Mouse (Mus musculus): ENCODE measurements around the gene Prokr2. TPM values are rescaled to one million over a fixed set of nuclear protein-coding genes. Genes with fewer than 3 reads are reported as not detected.
"Not testable (repeated sequence)": the region's sequence is repeated elsewhere in the genome, so short reads cannot be mapped to it uniquely, and the experiment has no call there.

Prokr2 gene
- polyA plus RNA-seq, 1 experiment from 2014 or later, result 0.20 TPM

DNA sequence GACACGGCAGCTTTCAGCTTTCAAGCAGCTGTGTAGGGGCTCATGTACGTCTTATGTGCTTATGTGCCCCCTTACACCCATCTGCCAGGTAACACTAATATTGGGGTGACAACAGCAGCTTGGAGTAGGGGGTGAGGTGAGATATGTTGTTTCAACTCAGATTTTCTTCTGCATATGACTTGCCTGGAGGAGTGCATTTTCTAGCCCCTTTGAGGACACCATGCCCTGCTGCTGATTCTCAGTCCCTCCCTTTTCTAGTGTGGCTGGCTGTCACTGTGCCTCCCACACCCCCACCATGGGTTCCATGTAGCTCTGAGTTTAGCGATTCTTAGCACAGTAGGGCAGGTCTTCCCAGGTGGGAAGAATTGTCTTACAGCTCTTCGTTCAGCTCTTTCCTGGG lies 83.8 kb downstream of the Prokr2 start:
- 91% methylated on average over 4 of the region's 4 CpGs for WGBS
- no peak for ATAC-seq (ENCODE audit: low FRiP score, low TSS enrichment)
- no peaks in the 10 kb centered on the region for H3K4me1 ChIP-seq (ENCODE audit: control insufficient read depth, insufficient read depth, low read length)
- H3K4me2 ChIP-seq (replicated peaks; ENCODE audit: low read depth, low read length), result no peak overlapping the region
- H3K9ac ChIP-seq (ENCODE audit: low read depth, low read length), result no peak overlapping the region
- no peak overlapping the region for H3K4me3 ChIP-seq (ENCODE audit: low read length)
- H3K9me3 ChIP-seq (ENCODE audit: control insufficient read depth, low read length), result no peaks in the 10 kb centered on the region
- H3K27me3 ChIP-seq (ENCODE audit: control insufficient read depth, insufficient read depth, low read length), result no peaks in the 10 kb centered on the region
- H3K36me3 ChIP-seq (ENCODE audit: control insufficient read depth, insufficient read depth, low read length), result peaks cover 61% of the 10 kb centered on the region
- H3K27ac ChIP-seq (ENCODE audit: low read depth, low read length), result no peak overlapping the region

DNA sequence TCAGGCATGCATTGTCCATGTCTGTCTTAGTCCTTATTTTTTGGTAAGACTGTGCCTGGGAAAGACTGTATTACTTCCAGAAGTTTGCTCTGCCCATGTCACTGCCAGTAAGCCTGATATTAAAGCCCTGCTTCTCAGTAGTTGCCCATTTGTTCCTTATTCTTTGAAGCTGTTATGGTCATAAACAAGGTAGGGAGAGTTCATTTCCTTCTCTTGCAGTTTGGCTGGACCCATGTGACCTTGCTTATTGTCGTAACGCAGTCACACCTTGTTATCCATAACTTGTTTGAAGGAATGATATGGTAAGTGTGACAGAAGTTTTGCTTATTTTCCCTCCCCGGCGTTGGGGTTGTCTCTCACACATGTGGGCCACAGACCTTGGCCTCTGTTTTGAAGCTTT lies 87.0 kb downstream of the Prokr2 start:
- H3K9me3 ChIP-seq (ENCODE audit: control insufficient read depth, low read length), result no peaks in the 10 kb centered on the region
- H3K9ac ChIP-seq (ENCODE audit: low read depth, low read length), result no peak overlapping the region
- ATAC-seq (ENCODE audit: low FRiP score, low TSS enrichment), result no peak
- no peak overlapping the region for H3K4me3 ChIP-seq (ENCODE audit: low read length)
- H3K27me3 ChIP-seq (ENCODE audit: control insufficient read depth, insufficient read depth, low read length), result no peaks in the 10 kb centered on the region
- peaks cover 65% of the 10 kb centered on the region for H3K36me3 ChIP-seq (ENCODE audit: control insufficient read depth, insufficient read depth, low read length)
- H3K4me2 ChIP-seq (replicated peaks; ENCODE audit: low read depth, low read length), result no peak overlapping the region
- H3K27ac ChIP-seq (ENCODE audit: low read depth, low read length), result no peak overlapping the region
- H3K4me1 ChIP-seq (ENCODE audit: control insufficient read depth, insufficient read depth, low read length), result no peaks in the 10 kb centered on the region
- 93% methylated on average over 4 of the region's 4 CpGs for WGBS

DNA sequence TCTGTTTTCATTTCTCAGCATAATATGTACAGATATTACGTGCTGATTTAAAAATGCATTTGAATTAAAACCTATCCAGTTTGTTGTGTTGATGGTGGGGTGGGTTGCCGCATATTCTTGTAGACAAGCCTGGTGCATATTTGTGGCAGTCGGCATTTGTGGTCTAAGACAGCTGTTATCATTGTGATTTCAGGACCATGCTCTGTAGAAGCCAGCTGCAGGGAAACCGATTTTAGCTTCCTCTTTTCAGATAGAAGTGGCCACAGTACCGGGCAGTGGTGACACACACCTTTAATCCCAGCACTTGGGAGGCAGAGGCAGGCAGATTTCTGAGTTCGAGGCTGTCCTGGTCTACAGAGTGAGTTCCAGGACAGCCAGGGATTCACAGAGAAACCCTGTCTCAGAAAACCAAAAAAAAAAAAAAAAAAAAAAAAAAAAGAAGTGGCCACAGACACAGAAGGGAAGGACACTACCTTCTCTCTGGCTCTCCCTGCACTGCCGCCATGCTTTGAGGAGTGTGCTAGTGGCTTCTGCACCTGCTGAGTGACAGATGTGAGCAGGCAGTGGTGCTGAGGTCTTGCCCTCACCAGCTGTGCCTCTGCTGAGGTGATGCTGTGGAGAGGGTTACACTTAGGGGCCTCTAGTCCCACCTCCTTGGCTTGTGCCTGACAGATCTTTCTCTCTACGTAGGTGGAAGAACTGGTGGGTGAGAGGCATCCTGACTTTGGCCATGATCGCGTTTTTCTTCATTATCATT lies 91.4 kb downstream of the Prokr2 start:
- peaks cover 42% of the 10 kb centered on the region for H3K36me3 ChIP-seq (ENCODE audit: control insufficient read depth, insufficient read depth, low read length)
- no peak overlapping the region for H3K4me3 ChIP-seq (ENCODE audit: low read length)
- no peak overlapping the region for H3K27ac ChIP-seq (ENCODE audit: low read depth, low read length)
- no peak overlapping the region for H3K4me2 ChIP-seq (replicated peaks; ENCODE audit: low read depth, low read length)
- 0 out of 2 replicates have a peak, but pooled peaks cover 4% of the 10 kb centered on the region for H3K4me1 ChIP-seq (ENCODE audit: control insufficient read depth, insufficient read depth, low read length)
- ATAC-seq (ENCODE audit: low FRiP score, low TSS enrichment), result no peak
- H3K27me3 ChIP-seq (ENCODE audit: control insufficient read depth, insufficient read depth, low read length), result no peaks in the 10 kb centered on the region
- no peaks in the 10 kb centered on the region for H3K9me3 ChIP-seq (ENCODE audit: control insufficient read depth, low read length)
- no peak overlapping the region for H3K9ac ChIP-seq (ENCODE audit: low read depth, low read length)
- WGBS, result 92% methylated on average over 10 of the region's 10 CpGs

- WGBS, result 57% methylated on average over 4 of the region's 4 CpGs
- Histone ChIP-seq H3K27me3 (ENCODE audit: control insufficient read depth, insufficient read depth, low read length) (no peaks in the 10 kb centered on the region), H3K9ac (ENCODE audit: low read depth, low read length) (no peak overlapping the region), H3K4me1 (ENCODE audit: control insufficient read depth, insufficient read depth, low read length) (0 out of 2 replicates have a peak, but pooled peaks cover 4% of the 10 kb centered on the region), H3K9me3 (ENCODE audit: control insufficient read depth, low read length) (no peaks in the 10 kb centered on the region), H3K36me3 (ENCODE audit: control insufficient read depth, insufficient read depth, low read length) (peaks cover 25% of the 10 kb centered on the region), H3K4me2 (replicated peaks; ENCODE audit: low read depth, low read length) (no peak overlapping the region), H3K4me3 (ENCODE audit: low read length) (no peak overlapping the region), H3K27ac (ENCODE audit: low read depth, low read length) (no peak overlapping the region)
- ATAC-seq (ENCODE audit: low FRiP score, low TSS enrichment), result no peak
Measured at GRCm38 (mm10) chr2:132292083-132292482, 93.2 kb downstream of the Prokr2 start.

DNA sequence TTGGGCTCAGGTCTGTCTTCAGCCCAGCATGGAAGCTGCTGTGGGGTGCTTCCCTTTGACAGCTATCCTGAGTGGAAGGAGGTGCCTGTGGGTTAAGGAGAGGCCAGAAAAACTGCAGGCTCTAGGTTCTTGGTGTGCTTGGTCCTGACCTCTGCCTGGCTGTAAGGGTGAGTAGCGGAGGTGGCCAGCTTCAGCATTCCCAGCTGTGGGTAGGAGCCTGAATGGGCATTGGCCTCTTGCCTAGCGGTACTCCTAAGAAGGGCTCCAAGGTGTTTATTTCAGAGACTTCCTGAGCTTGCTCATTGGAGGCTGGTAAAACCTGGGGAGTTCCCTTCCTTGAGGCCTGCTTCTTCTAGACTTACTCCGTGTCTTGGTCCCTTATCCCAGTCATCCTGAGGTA lies 94.0 kb downstream of the Prokr2 start:
- Histone ChIP-seq H3K4me2 (replicated peaks; ENCODE audit: low read depth, low read length) (no peak overlapping the region), H3K9ac (ENCODE audit: low read depth, low read length) (no peak overlapping the region), H3K9me3 (ENCODE audit: control insufficient read depth, low read length) (no peaks in the 10 kb centered on the region), H3K27ac (ENCODE audit: low read depth, low read length) (no peak overlapping the region), H3K4me3 (ENCODE audit: low read length) (no peak overlapping the region), H3K36me3 (ENCODE audit: control insufficient read depth, insufficient read depth, low read length) (peaks cover 25% of the 10 kb centered on the region), H3K27me3 (ENCODE audit: control insufficient read depth, insufficient read depth, low read length) (no peaks in the 10 kb centered on the region), H3K4me1 (ENCODE audit: control insufficient read depth, insufficient read depth, low read length) (0 out of 2 replicates have a peak, but pooled peaks cover 4% of the 10 kb centered on the region)
- 75% methylated on average over 3 of the region's 3 CpGs for WGBS
- ATAC-seq (ENCODE audit: low FRiP score, low TSS enrichment), result no peak

- WGBS, result 87% methylated on average over 6 of the region's 6 CpGs
- no peak overlapping the region for H3K9ac ChIP-seq (ENCODE audit: low read depth, low read length)
- no peak overlapping the region for H3K4me2 ChIP-seq (replicated peaks; ENCODE audit: low read depth, low read length)
- no peaks in the 10 kb centered on the region for H3K9me3 ChIP-seq (ENCODE audit: control insufficient read depth, low read length)
- H3K27ac ChIP-seq (ENCODE audit: low read depth, low read length), result no peak overlapping the region
- H3K36me3 ChIP-seq (ENCODE audit: control insufficient read depth, insufficient read depth, low read length), result peaks cover 21% of the 10 kb centered on the region
- ATAC-seq (ENCODE audit: low FRiP score, low TSS enrichment), result no peak
- 0 out of 2 replicates have a peak, but pooled peaks cover 4% of the 10 kb centered on the region for H3K4me1 ChIP-seq (ENCODE audit: control insufficient read depth, insufficient read depth, low read length)
- H3K4me3 ChIP-seq (ENCODE audit: low read length), result no peak overlapping the region
- H3K27me3 ChIP-seq (ENCODE audit: control insufficient read depth, insufficient read depth, low read length), result no peaks in the 10 kb centered on the region
Measured at GRCm38 (mm10) chr2:132290808-132291207, 94.4 kb downstream of the Prokr2 start.

DNA sequence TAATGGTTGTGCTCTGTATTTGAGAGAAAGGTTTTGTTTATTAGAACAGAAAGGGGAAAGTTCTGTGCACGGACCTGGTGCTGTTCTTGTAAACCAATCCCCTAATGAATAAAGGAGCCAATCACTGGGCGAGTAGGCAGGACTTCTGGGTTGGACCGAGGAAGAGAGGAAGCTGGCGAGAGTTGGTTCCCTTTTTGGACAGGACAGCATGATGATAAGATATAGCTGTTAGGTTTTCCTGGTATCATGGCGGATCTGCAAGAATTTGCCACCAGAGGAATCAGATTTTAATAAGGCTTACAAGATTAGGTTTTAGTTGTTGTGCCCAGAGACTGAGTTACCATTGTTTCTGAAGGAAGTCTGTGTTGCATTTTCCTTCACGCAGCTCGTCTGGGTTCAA lies 96.0 kb downstream of the Prokr2 start:
- H3K4me2 ChIP-seq (replicated peaks; ENCODE audit: low read depth, low read length); H3K4me3 ChIP-seq (ENCODE audit: low read length); H3K27me3 ChIP-seq (ENCODE audit: control insufficient read depth, insufficient read depth, low read length); H3K36me3 ChIP-seq (ENCODE audit: control insufficient read depth, insufficient read depth, low read length); ATAC-seq (ENCODE audit: low FRiP score, low TSS enrichment); H3K4me1 ChIP-seq (ENCODE audit: control insufficient read depth, insufficient read depth, low read length); H3K27ac ChIP-seq (ENCODE audit: low read depth, low read length); H3K9me3 ChIP-seq (ENCODE audit: control insufficient read depth, low read length); H3K9ac ChIP-seq (ENCODE audit: low read depth, low read length): not testable (repeated sequence)
- 68% methylated on average over 5 of the region's 7 CpGs for WGBS

Other genes starting within 250 kb of the Prokr2 start
- 12.0 and 18.0 TPM in 2 replicates for gene Slc23a2, start 240.3 kb downstream of the Prokr2 start, polyA plus RNA-seq (2014; fragmentation: Nextera tagmentation; extraction: Ambion mirVana)
- 42.9 and 47.3 TPM in 2 replicates for gene Tmem230, start 137.6 kb downstream of the Prokr2 start, polyA plus RNA-seq (2014; fragmentation: Nextera tagmentation; extraction: Ambion mirVana)
- gene Pcna, start 132.1 kb downstream of the Prokr2 start, polyA plus RNA-seq (2014; fragmentation: Nextera tagmentation; extraction: Ambion mirVana), result 339 and 383 TPM in 2 replicates
- gene Cds2, start 122.3 kb downstream of the Prokr2 start, polyA plus RNA-seq (2014; fragmentation: Nextera tagmentation; extraction: Ambion mirVana), result 24.4 and 27.3 TPM in 2 replicates
- gene Gpcpd1, start 202.3 kb upstream of the Prokr2 start, polyA plus RNA-seq (2014; fragmentation: Nextera tagmentation; extraction: Ambion mirVana), result 37.4 and 42.8 TPM in 2 replicates

All from kidney, embryonic 14.5 days (tissue).